Mouse (Mus musculus): ENCODE measurements at regions not wholly inside any gene's neighbourhood (a gene's known extent, or its start where the extent isn't known, plus 50 kb on each side); places are given as distances from the start of the nearest gene placed in this dataset.

DNA sequence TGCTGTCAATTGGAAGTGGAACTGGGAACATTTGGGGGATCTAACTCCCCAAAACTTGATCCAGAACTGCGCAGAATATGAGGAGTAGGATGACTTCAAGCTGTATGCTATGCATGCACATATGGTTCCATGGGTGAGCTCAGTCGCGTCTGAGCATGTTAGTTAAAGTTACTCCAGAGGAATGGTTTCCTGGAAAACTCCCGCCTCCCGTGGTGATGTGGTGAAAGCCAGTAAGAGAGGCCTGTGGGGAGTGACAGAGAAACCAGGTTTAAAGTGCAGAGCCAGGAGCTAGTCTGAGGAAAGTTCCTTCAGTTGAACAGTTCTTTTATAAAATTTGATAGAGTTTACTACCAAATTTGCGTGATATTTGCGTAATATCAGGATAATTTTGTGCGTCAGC is 73.1 kb upstream of the Haao start:
- no peaks in the 10 kb centered on the region for H3K9me3 ChIP-seq
- H3K27me3 ChIP-seq: peaks cover 5% of the 10 kb centered on the region; the same call in 1 of the 2 replicates
- WGBS: 73% methylated on average over 8 of the region's 8 CpGs
- H3K4me3 ChIP-seq: no peak overlapping the region
- H3K27ac ChIP-seq (replicated peaks): no peak overlapping the region
- H3K4me1 ChIP-seq: no peaks in the 10 kb centered on the region
- no peaks in the 10 kb centered on the region for H3K36me3 ChIP-seq
- no peak overlapping the region for H3K9ac ChIP-seq (replicated peaks)
- H3K4me2 ChIP-seq (replicated peaks): no peak overlapping the region
- no peak for ATAC-seq (ENCODE audit: low FRiP score, low read depth)

GRCm38 (mm10) chr17:83920225-83920624 is 72.5 kb upstream of the Haao start:
- H3K27me3 ChIP-seq: peaks cover 5% of the 10 kb centered on the region; the same call in 1 of the 2 replicates

DNA sequence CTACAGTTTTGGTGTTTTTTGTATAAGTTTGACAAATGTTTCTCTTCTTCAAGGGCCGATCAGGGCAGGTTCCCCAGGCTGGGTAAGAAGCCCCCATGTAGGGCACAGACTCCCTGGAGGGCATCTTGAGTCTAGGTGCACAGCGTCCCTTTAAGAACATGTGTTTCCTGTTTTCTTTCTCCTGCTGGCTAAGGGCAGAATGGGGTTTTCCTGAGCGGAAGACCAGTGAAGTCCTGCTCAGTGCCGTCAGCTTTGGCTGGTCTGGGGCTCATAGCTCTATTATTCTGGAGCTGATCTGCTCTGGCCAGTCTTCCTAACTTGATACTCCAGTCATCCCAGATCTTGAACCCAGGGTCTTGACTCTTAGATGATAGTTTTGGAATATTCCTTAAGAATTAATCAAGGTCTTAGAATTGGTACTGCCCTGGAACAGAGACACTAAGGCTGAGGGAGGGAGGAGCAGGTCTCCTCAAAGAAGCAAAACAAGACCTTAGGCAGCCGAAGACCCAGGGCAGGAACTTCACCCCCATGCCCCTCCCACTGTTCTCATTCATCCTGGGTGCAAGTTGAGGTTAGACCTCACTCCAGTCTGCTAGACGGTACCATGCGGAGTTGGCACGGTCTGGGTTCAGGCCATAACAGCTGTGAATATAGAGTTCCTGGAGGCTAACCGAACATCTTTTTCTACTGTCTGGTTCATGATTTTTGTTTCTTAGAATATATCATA is 70.8 kb upstream of the Haao start:
- 75% methylated on average over 9 of the region's 9 CpGs for WGBS
- Histone ChIP-seq H3K27me3 (no peaks in the 10 kb centered on the region), H3K4me1 (peaks cover 3% of the 10 kb centered on the region; the same call in 1 of the 2 replicates), H3K9ac (replicated peaks) (no peak overlapping the region), H3K4me2 (replicated peaks) (no peak overlapping the region), H3K4me3 (no peak overlapping the region), H3K36me3 (no peaks in the 10 kb centered on the region), H3K27ac (replicated peaks) (no peak overlapping the region), H3K9me3 (no peaks in the 10 kb centered on the region)
- no peak for ATAC-seq (ENCODE audit: low FRiP score, low read depth)

More at GRCm38 (mm10) chr17:83920225-83920624, 72.5 kb upstream of the Haao start:
- H3K9me3 ChIP-seq: no peaks in the 10 kb centered on the region
- no peak overlapping the region for H3K4me2 ChIP-seq (replicated peaks)
- no peak overlapping the region for H3K27ac ChIP-seq (replicated peaks)
- no peaks in the 10 kb centered on the region for H3K4me1 ChIP-seq
- ATAC-seq (ENCODE audit: low FRiP score, low read depth): no peak
- no peak overlapping the region for H3K4me3 ChIP-seq
- 75% methylated on average over 4 of the region's 4 CpGs for WGBS
- no peaks in the 10 kb centered on the region for H3K36me3 ChIP-seq
- H3K9ac ChIP-seq (replicated peaks): no peak overlapping the region

- no peak for ATAC-seq (ENCODE audit: low FRiP score, low read depth)
- Histone ChIP-seq H3K9ac (replicated peaks) (no peak overlapping the region), H3K4me1 (peaks cover 3% of the 10 kb centered on the region; the same call in 1 of the 2 replicates), H3K9me3 (no peaks in the 10 kb centered on the region), H3K27me3 (no peaks in the 10 kb centered on the region), H3K4me3 (no peak overlapping the region), H3K36me3 (no peaks in the 10 kb centered on the region), H3K27ac (replicated peaks) (no peak overlapping the region), H3K4me2 (replicated peaks) (no peak overlapping the region)
- WGBS: 76% methylated on average over 4 of the region's 4 CpGs
Measured at GRCm38 (mm10) chr17:83917781-83918180, 70.0 kb upstream of the Haao start.

DNA sequence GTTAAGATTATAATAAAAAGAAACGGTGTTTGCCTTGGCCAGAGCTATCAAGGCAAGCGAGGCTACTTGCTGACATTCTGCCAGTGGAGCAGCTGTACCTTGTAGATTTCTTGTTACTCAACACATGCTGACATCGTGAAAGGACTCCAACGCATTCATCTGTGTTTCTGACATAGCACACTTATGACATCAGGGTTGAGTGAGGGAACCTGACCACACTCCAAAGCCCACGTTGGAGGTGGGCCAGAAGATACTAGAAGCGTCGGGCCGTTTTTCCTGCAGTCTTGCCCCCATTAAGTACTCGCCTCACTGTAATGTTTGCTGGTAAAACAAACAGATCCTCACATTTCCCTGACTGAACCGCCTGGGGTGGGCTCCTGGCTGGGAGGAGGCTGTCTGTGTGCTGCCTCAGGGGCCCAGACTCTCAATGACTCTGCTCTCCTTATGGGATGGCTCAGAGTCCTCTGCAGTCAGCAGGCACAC is 69.0 kb upstream of the Haao start:
- WGBS: 77% methylated on average over 10 of the region's 10 CpGs
- Histone ChIP-seq H3K27me3 (no peaks in the 10 kb centered on the region), H3K9ac (replicated peaks) (no peak overlapping the region), H3K9me3 (no peaks in the 10 kb centered on the region), H3K4me3 (no peak overlapping the region), H3K4me2 (replicated peaks) (no peak overlapping the region), H3K36me3 (no peaks in the 10 kb centered on the region), H3K4me1 (peaks cover 3% of the 10 kb centered on the region; the same call in 1 of the 2 replicates), H3K27ac (replicated peaks) (no peak overlapping the region)
- ATAC-seq (ENCODE audit: low FRiP score, low read depth): no peak

DNA sequence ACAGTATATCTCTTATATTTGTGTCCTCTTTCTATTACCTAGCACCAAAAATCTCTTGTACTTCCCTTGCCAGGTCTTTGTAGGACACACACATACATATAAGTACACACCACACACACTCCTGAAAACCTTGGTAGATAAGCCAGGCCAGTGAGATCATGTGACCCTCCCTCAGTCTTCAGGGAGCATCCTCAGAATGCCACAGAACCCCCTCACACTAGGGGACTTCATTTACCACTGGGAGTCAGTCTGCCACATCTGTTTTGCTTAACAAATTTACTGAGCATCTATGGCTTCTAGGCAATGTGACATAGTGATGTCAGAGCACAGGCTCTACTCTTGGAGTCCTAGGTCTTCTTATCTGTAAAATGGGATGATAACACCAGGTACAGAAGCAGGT is 67.3 kb upstream of the Haao start:
- Histone ChIP-seq H3K27me3 (no peaks in the 10 kb centered on the region), H3K4me2 (replicated peaks) (no peak overlapping the region), H3K9me3 (no peaks in the 10 kb centered on the region), H3K36me3 (no peaks in the 10 kb centered on the region), H3K4me3 (no peak overlapping the region), H3K27ac (replicated peaks) (no peak overlapping the region), H3K4me1 (peaks cover 3% of the 10 kb centered on the region; the same call in 1 of the 2 replicates), H3K9ac (replicated peaks) (no peak overlapping the region)
- ATAC-seq (ENCODE audit: low FRiP score, low read depth): no peak

DNA sequence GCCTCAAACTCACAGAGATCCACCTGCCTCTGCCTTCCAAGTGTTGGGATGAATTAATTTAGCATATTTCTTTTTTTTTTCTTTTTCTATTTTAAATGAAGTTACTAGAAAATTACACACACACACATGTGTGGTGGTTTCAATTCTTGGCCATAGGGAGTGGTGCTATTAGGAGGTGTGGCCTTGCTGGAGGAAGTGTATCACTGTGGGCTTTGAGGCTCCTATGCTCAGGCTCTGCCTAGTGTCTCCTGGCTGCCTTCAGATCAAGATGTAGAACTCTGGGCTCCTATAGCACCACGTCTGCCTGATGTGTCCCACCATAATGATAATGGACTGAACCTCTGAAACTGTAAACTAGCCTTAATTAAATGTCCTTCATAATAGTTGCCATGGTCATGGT is 66.8 kb upstream of the Haao start:
- Histone ChIP-seq H3K36me3 (no peaks in the 10 kb centered on the region), H3K9ac (replicated peaks) (no peak overlapping the region), H3K4me1 (peaks cover 3% of the 10 kb centered on the region; the same call in 1 of the 2 replicates), H3K4me2 (replicated peaks) (no peak overlapping the region), H3K9me3 (no peaks in the 10 kb centered on the region), H3K27me3 (no peaks in the 10 kb centered on the region), H3K27ac (replicated peaks) (no peak overlapping the region), H3K4me3 (no peak overlapping the region)
- 88% methylated on average over 1 of the region's 1 CpGs for WGBS
- no peak for ATAC-seq (ENCODE audit: low FRiP score, low read depth)

DNA sequence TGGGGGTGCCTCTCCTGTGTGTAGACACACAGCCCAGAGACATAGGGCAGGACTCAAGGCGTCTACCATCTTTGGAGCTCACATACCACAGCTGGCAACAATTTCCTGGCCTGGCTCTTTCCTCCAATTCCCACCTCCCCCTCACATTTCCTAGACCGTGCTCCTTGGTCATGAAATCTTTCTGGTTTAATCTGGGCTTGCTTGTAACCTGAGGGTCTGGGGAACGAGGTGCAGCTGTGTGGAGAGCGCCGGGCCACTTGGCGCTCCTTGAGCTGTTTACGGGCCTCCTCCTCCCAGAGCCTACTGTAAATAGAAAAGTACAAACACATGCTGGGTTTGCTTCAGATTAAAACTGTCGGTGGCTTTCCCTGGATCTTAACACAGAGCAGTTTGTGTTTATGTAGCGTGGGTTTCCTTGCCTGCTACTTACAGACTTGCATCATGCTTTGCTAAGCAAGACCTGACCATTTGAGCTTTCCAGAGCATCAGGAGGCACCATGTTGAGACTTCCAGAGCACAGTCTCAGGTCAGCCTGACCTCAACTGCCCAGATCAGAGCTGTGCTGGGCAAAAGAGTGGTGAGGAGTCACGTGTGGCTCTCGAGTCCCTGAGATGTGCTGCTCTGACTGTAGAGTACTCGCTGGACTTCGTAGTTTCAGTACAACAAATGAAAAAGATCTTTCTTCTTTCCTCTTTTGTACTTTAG is 66.1 kb upstream of the Haao start:
- no peak overlapping the region for H3K9ac ChIP-seq (replicated peaks)
- WGBS: 71% methylated on average over 13 of the region's 13 CpGs
- no peaks in the 10 kb centered on the region for H3K9me3 ChIP-seq
- H3K4me1 ChIP-seq: peaks cover 3% of the 10 kb centered on the region
- no peak overlapping the region for H3K4me2 ChIP-seq (replicated peaks)
- H3K4me3 ChIP-seq: no peak overlapping the region
- no peak overlapping the region for H3K27ac ChIP-seq (replicated peaks)
- H3K27me3 ChIP-seq: no peaks in the 10 kb centered on the region
- no peak for ATAC-seq (ENCODE audit: low FRiP score, low read depth)
- H3K36me3 ChIP-seq: no peaks in the 10 kb centered on the region

DNA sequence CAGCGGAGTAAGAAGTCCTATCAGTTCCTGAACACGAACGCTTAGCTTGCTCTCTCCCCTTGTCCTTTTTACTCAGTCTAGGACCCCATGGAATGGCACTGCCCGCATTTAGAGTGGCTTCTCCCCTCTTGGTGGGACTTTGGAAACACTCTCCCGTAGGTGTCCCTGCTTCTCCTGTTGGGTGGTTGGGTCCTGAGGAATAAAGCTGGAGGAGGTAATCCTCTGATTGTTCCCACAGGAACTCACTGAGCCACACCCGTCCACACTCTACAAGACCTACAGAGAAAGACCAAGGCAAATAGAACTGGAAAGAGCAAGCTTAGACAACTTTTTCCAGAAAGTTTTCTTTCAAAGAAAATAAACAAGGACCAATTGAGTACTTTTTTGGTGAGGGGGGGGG is 64.7 kb upstream of the Haao start:
- Histone ChIP-seq H3K4me3 (no peak overlapping the region), H3K9ac (replicated peaks) (no peak overlapping the region), H3K4me2 (replicated peaks) (no peak overlapping the region), H3K27me3 (no peaks in the 10 kb centered on the region), H3K36me3 (no peaks in the 10 kb centered on the region), H3K27ac (replicated peaks) (no peak overlapping the region), H3K4me1 (peaks cover 3% of the 10 kb centered on the region), H3K9me3 (no peaks in the 10 kb centered on the region)
- no peak for ATAC-seq (ENCODE audit: low FRiP score, low read depth)
- WGBS: 88% methylated on average over 6 of the region's 6 CpGs

- H3K9me3 ChIP-seq: no peaks in the 10 kb centered on the region
- H3K4me3 ChIP-seq: no peak overlapping the region
- ATAC-seq (ENCODE audit: low FRiP score, low read depth): no peak
- no peak overlapping the region for H3K9ac ChIP-seq (replicated peaks)
- no peaks in the 10 kb centered on the region for H3K27me3 ChIP-seq
- H3K36me3 ChIP-seq: no peaks in the 10 kb centered on the region
- no peak overlapping the region for H3K27ac ChIP-seq (replicated peaks)
- no peak overlapping the region for H3K4me2 ChIP-seq (replicated peaks)
- 91% methylated on average over 6 of the region's 6 CpGs for WGBS
- H3K4me1 ChIP-seq: peaks cover 2% of the 10 kb centered on the region
Measured at GRCm38 (mm10) chr17:83908811-83909210, 61.0 kb upstream of the Haao start.

DNA sequence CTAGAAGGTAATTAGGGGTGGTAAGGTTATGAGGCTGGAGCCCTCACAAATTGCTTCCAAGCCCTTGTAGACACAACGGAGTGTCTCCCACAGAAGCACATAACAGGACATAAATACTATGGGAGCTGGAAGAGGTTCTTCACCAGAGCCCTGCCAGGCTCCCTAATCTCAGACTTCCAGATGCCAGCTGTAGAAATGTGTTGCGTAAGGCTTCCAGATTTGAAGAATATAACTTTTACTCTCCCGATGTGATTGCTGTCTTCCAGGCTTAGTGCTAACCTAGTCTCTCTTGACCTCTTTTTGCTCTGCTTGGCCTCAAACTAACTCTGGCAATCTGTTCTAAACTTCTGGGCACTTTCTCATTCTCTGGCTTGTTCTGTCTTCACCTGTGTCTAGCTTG is 59.8 kb upstream of the Haao start:
- H3K9me3 ChIP-seq: no peaks in the 10 kb centered on the region
- H3K36me3 ChIP-seq: no peaks in the 10 kb centered on the region
- H3K4me2 ChIP-seq (replicated peaks): no peak overlapping the region
- no peaks in the 10 kb centered on the region; the same call in 1 of the 2 replicates for H3K4me1 ChIP-seq
- WGBS: 95% methylated on average over 3 of the region's 3 CpGs
- no peak overlapping the region for H3K4me3 ChIP-seq
- no peak overlapping the region for H3K27ac ChIP-seq (replicated peaks)
- H3K27me3 ChIP-seq: 0 out of 2 replicates have a peak, but pooled peaks cover 4% of the 10 kb centered on the region
- no peak for ATAC-seq (ENCODE audit: low FRiP score, low read depth)
- H3K9ac ChIP-seq (replicated peaks): no peak overlapping the region

DNA sequence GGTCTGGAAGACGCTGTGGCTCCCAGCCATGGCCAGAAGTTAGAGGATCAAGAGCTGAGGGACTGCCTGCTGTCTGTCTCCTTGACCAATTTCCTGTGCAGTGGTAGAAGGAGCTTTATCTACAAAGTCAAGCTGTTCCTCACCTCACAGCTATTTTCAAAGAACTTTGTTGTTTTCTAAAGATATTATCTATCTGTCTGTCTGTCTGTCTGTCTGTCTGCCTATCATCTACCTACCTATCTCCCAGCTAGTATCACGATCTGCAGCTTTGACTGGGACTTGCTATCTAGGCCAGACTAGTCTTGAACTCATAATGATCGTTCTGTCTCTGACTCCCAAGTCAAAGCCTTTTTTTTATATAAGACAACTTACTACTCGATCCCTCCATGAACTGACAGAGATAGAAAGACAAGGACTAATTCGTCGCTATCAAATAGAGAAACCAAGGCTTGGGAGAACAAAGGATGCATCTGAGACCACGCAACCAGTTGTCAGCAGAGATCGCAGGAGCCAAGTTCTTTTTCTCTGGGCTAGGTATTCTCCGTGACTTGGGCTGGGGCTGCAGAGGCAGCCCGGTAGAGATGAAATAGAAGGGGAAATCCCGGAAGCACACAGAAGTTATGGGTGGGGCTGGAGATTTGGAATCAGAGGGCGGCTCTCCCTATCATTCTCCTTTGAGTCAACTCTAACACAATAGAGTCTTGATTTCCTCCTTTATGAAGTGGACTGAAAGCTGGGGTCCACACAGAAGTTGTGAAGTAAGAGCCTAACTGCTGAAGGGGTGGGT is 59.2 kb upstream of the Haao start:
- Histone ChIP-seq H3K27me3 (0 out of 2 replicates have a peak, but pooled peaks cover 4% of the 10 kb centered on the region), H3K27ac (replicated peaks) (no peak overlapping the region), H3K4me3 (no peak overlapping the region), H3K9ac (replicated peaks) (no peak overlapping the region), H3K9me3 (no peaks in the 10 kb centered on the region), H3K36me3 (no peaks in the 10 kb centered on the region), H3K4me1 (no peaks in the 10 kb centered on the region; the same call in 1 of the 2 replicates), H3K4me2 (replicated peaks) (no peak overlapping the region)
- 92% methylated on average over 12 of the region's 12 CpGs for WGBS
- ATAC-seq (ENCODE audit: low FRiP score, low read depth): no peak

All from midbrain, embryonic 12.5 days (tissue).